Mouse (Mus musculus): ENCODE measurements around the gene Prepl.

DNA sequence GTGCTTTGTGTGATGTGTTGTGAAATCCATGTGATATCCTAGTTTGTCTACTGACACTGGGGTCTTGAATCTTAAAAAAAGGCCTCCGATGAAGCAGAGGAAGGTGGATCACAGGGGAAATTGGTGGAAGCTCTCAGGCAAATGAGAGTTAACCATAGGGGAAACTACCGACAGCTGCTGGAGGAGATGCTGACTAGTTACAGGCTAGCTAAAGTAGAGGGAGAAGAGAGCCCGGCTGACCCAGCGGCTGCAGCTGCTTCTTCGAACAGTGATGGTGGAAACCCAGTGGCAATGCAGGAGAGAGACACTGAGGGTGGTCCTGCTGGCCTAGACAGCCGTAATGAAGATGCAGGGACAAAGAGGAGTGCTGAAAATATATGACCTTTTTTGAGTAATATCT lies 76.6 kb downstream of the Prepl start:
- no peak for TF ChIP-seq CTCF (IDR thresholded peaks at IDR 0.05)
- no peak for TF ChIP-seq POLR2A (IDR thresholded peaks at IDR 0.05; ENCODE audit: insufficient read depth, low read depth, low read length)
- TF ChIP-seq EP300 (IDR thresholded peaks at IDR 0.05; ENCODE audit: insufficient read depth, low read depth, low read length), result no peak

All from heart, adult 2 months (tissue).